Mouse (Mus musculus): ENCODE results near the gene Pgpep1l. TPM values are rescaled to one million over a fixed set of nuclear protein-coding genes. Genes with fewer than 3 reads are reported as not detected.

Pgpep1l gene
- polyA plus RNA-seq, 1 experiment from 2014 or later = not detected

- 0 out of 2 replicates have a peak, but pooled peaks cover 3% of the 10 kb centered on the region for H3K4me1 ChIP-seq (replicated peaks)
- no peaks in the 10 kb centered on the region for H3K9me3 ChIP-seq
- 91% methylated on average over 5 of the region's 5 CpGs for WGBS
- 0 out of 2 replicates have a peak, but pooled peaks cover 4% of the 10 kb centered on the region for H3K36me3 ChIP-seq
- no peak overlapping the region for H3K4me2 ChIP-seq (replicated peaks)
- no peak overlapping the region for H3K27ac ChIP-seq
- H3K27me3 ChIP-seq (replicated peaks) = no peaks in the 10 kb centered on the region
- H3K9ac ChIP-seq = no peak overlapping the region
- ATAC-seq = no peak
- no peak overlapping the region for H3K4me3 ChIP-seq (replicated peaks)
Observed at GRCm38 (mm10) chr7:68224006-68224405, 40.0 kb downstream of the Pgpep1l start.

GRCm38 (mm10) chr7:68223356-68223808, 40.7 kb downstream of the Pgpep1l start:
- Histone ChIP-seq H3K4me1 (replicated peaks) (0 out of 2 replicates have a peak, but pooled peaks cover under 1% of the 10 kb centered on the region), H3K4me2 (replicated peaks) (no peak overlapping the region), H3K9ac (no peak overlapping the region), H3K4me3 (replicated peaks) (no peak overlapping the region), H3K27me3 (replicated peaks) (no peaks in the 10 kb centered on the region), H3K36me3 (0 out of 2 replicates have a peak, but pooled peaks cover 4% of the 10 kb centered on the region), H3K9me3 (no peaks in the 10 kb centered on the region), H3K27ac (peak overlapping the region; percentile 56; the same call in 1 of the 2 replicates)
- peak; percentile 55 for ATAC-seq
- WGBS = 57% methylated on average over 13 of the region's 13 CpGs

GRCm38 (mm10) chr7:68221677-68222230, 42.3 kb downstream of the Pgpep1l start:
- no peak overlapping the region for H3K27ac ChIP-seq
- no peak overlapping the region for H3K4me2 ChIP-seq (replicated peaks)
- no peak overlapping the region for H3K4me3 ChIP-seq (replicated peaks)
- WGBS = 79% methylated on average over 9 of the region's 9 CpGs
- no peak for ATAC-seq
- no peaks in the 10 kb centered on the region for H3K27me3 ChIP-seq (replicated peaks)
- H3K9me3 ChIP-seq = no peaks in the 10 kb centered on the region
- no peaks in the 10 kb centered on the region for H3K4me1 ChIP-seq (replicated peaks)
- no peak overlapping the region for H3K9ac ChIP-seq
- H3K36me3 ChIP-seq = peaks cover 6% of the 10 kb centered on the region; the same call in 1 of the 2 replicates

GRCm38 (mm10) chr7:68218879-68219278, 45.2 kb downstream of the Pgpep1l start:
- H3K4me2 ChIP-seq (replicated peaks) = no peak overlapping the region
- H3K4me1 ChIP-seq (replicated peaks) = no peaks in the 10 kb centered on the region
- 91% methylated on average over 11 of the region's 11 CpGs for WGBS
- H3K9ac ChIP-seq = no peak overlapping the region
- no peak for ATAC-seq
- H3K27me3 ChIP-seq (replicated peaks) = no peaks in the 10 kb centered on the region
- no peak overlapping the region for H3K27ac ChIP-seq
- peaks cover 6% of the 10 kb centered on the region; the same call in 1 of the 2 replicates for H3K36me3 ChIP-seq
- no peaks in the 10 kb centered on the region for H3K9me3 ChIP-seq
- no peak overlapping the region for H3K4me3 ChIP-seq (replicated peaks)

- Histone ChIP-seq H3K9ac (no peak overlapping the region), H3K4me2 (replicated peaks) (no peak overlapping the region), H3K9me3 (no peaks in the 10 kb centered on the region), H3K4me3 (replicated peaks) (no peak overlapping the region), H3K27me3 (replicated peaks) (no peaks in the 10 kb centered on the region), H3K36me3 (peaks cover 11% of the 10 kb centered on the region; the same call in 1 of the 2 replicates), H3K4me1 (replicated peaks) (no peaks in the 10 kb centered on the region), H3K27ac (no peak overlapping the region)
- ATAC-seq = no peak
- WGBS = 85% methylated on average over 18 of the region's 18 CpGs
Observed at GRCm38 (mm10) chr7:68215522-68216070, 48.4 kb downstream of the Pgpep1l start.

- peaks cover 15% of the 10 kb centered on the region for H3K36me3 ChIP-seq
- ATAC-seq = no peak
- 85% methylated on average over 5 of the region's 5 CpGs for WGBS
Observed at GRCm38 (mm10) chr7:68213842-68214241, 50.2 kb downstream of the Pgpep1l start.

GRCm38 (mm10) chr7:68211883-68212282, 52.1 kb downstream of the Pgpep1l start:
- H3K9me3 ChIP-seq = no peaks in the 10 kb centered on the region
- H3K27ac ChIP-seq = no peak overlapping the region
- H3K36me3 ChIP-seq = peaks cover 17% of the 10 kb centered on the region
- no peak overlapping the region for H3K9ac ChIP-seq
- no peak overlapping the region for H3K4me3 ChIP-seq (replicated peaks)
- 77% methylated on average over 7 of the region's 7 CpGs for WGBS
- H3K4me2 ChIP-seq (replicated peaks) = no peak overlapping the region
- no peak for ATAC-seq
- no peaks in the 10 kb centered on the region for H3K27me3 ChIP-seq (replicated peaks)
- H3K4me1 ChIP-seq (replicated peaks) = no peaks in the 10 kb centered on the region

More at GRCm38 (mm10) chr7:68213842-68214241, 50.2 kb downstream of the Pgpep1l start:
- no peaks in the 10 kb centered on the region for H3K9me3 ChIP-seq
- no peak overlapping the region for H3K4me3 ChIP-seq (replicated peaks)
- H3K27me3 ChIP-seq (replicated peaks) = no peaks in the 10 kb centered on the region
- H3K4me2 ChIP-seq (replicated peaks) = no peak overlapping the region
- no peak overlapping the region for H3K27ac ChIP-seq
- H3K4me1 ChIP-seq (replicated peaks) = no peaks in the 10 kb centered on the region
- H3K9ac ChIP-seq = no peak overlapping the region

- 64% methylated on average over 4 of the region's 4 CpGs for whole genome bisulfite sequencing
- peaks cover 11% of the 10 kb centered on the region for H3K36me3 ChIP-seq
Observed at GRCm38 (mm10) chr7:68210417-68210816, 53.6 kb downstream of the Pgpep1l start.

GRCm38 (mm10) chr7:68209039-68209438, 55.0 kb downstream of the Pgpep1l start:
- 87% methylated on average over 6 of the region's 6 CpGs for WGBS
- no peak overlapping the region for H3K4me3 ChIP-seq (replicated peaks)
- H3K36me3 ChIP-seq = peaks cover 11% of the 10 kb centered on the region
- no peak overlapping the region for H3K4me2 ChIP-seq (replicated peaks)
- ATAC-seq = no peak
- H3K27ac ChIP-seq = no peak overlapping the region
- no peaks in the 10 kb centered on the region for H3K27me3 ChIP-seq (replicated peaks)
- H3K9me3 ChIP-seq = no peaks in the 10 kb centered on the region
- no peak overlapping the region for H3K9ac ChIP-seq
- no peaks in the 10 kb centered on the region for H3K4me1 ChIP-seq (replicated peaks)

More at GRCm38 (mm10) chr7:68210417-68210816, 53.6 kb downstream of the Pgpep1l start:
- no peak for ATAC-seq
- Histone ChIP-seq H3K4me3 (replicated peaks) (no peak overlapping the region), H3K27ac (no peak overlapping the region), H3K9me3 (no peaks in the 10 kb centered on the region), H3K4me1 (replicated peaks) (no peaks in the 10 kb centered on the region), H3K9ac (no peak overlapping the region), H3K27me3 (replicated peaks) (no peaks in the 10 kb centered on the region), H3K4me2 (replicated peaks) (no peak overlapping the region)

- H3K4me3 ChIP-seq (replicated peaks) = no peak overlapping the region
- no peak overlapping the region for H3K9ac ChIP-seq
- H3K9me3 ChIP-seq = no peaks in the 10 kb centered on the region
- no peaks in the 10 kb centered on the region for H3K4me1 ChIP-seq (replicated peaks)
- no peak for ATAC-seq
- no peak overlapping the region for H3K4me2 ChIP-seq (replicated peaks)
- H3K27ac ChIP-seq = no peak overlapping the region
- no peaks in the 10 kb centered on the region for H3K27me3 ChIP-seq (replicated peaks)
- peaks cover 15% of the 10 kb centered on the region for H3K36me3 ChIP-seq
- 92% methylated on average over 8 of the region's 8 CpGs for WGBS
Observed at GRCm38 (mm10) chr7:68205776-68206427, 58.1 kb downstream of the Pgpep1l start.

- no peak for ATAC-seq
- 95% methylated on average over 7 of the region's 7 CpGs for WGBS
- peaks cover 12% of the 10 kb centered on the region; the same call in 1 of the 2 replicates for H3K36me3 ChIP-seq
Observed at GRCm38 (mm10) chr7:68199609-68200008, 64.4 kb downstream of the Pgpep1l start.

GRCm38 (mm10) chr7:68193958-68194695, 69.9 kb downstream of the Pgpep1l start:
- 80% methylated on average over 15 of the region's 15 CpGs for WGBS
- no peak for ATAC-seq
- Histone ChIP-seq H3K9me3 (no peaks in the 10 kb centered on the region), H3K4me1 (replicated peaks) (no peaks in the 10 kb centered on the region), H3K4me2 (replicated peaks) (no peak overlapping the region), H3K36me3 (peaks cover 20% of the 10 kb centered on the region; the same call in 1 of the 2 replicates), H3K27ac (no peak overlapping the region), H3K9ac (no peak overlapping the region), H3K4me3 (replicated peaks) (no peak overlapping the region), H3K27me3 (replicated peaks) (no peaks in the 10 kb centered on the region)

More at GRCm38 (mm10) chr7:68199609-68200008, 64.4 kb downstream of the Pgpep1l start:
- Histone ChIP-seq H3K27me3 (replicated peaks) (no peaks in the 10 kb centered on the region), H3K4me1 (replicated peaks) (no peaks in the 10 kb centered on the region), H3K9ac (no peak overlapping the region), H3K4me3 (replicated peaks) (no peak overlapping the region), H3K9me3 (no peaks in the 10 kb centered on the region), H3K27ac (no peak overlapping the region), H3K4me2 (replicated peaks) (no peak overlapping the region)
